Mouse (Mus musculus): ENCODE measurements around the gene Cd160. TPM values are rescaled to one million over a fixed set of nuclear protein-coding genes. Genes with fewer than 3 reads are reported as not detected.

The Cd160 gene
- not detected for total RNA-seq (2021)

- no peak for DNase-seq (ENCODE audit: low spot score in 2 of 2)
- intact Hi-C loops (cut with DNase I) = no loop called here
Observed at GRCm38 (mm10) chr3:96828984-96829383, at the start of gene Cd160, which contains the start of gene Pdzk1. TSS of gene Cd160 (minus strand) at chr3:96829351. TSS of gene Pdzk1 (plus strand) at chr3:96829284.

GRCm38 (mm10) chr3:96874808-96875571 lies 45.8 kb upstream of the Cd160 start:
- intact Hi-C loops (cut with DNase I) = no loop called here
- DNase-seq (ENCODE audit: low spot score in 2 of 2) = no peak

GRCm38 (mm10) chr3:96872501-96872900 lies 43.4 kb upstream of the Cd160 start:
- peak in 1 of 2 experiments; percentile 2 for DNase-seq (ENCODE audit: low spot score in 2 of 2)

GRCm38 (mm10) chr3:96871070-96871469 lies 41.9 kb upstream of the Cd160 start:
- peak in 1 of 2 experiments; percentile 21 for DNase-seq (ENCODE audit: low spot score in 2 of 2)
- intact Hi-C loops (cut with DNase I) = no loop called here

More at GRCm38 (mm10) chr3:96872501-96872900, 43.4 kb upstream of the Cd160 start:
- intact Hi-C loops (cut with DNase I) = no loop called here

GRCm38 (mm10) chr3:96870270-96870669 lies 41.1 kb upstream of the Cd160 start:
- DNase-seq (ENCODE audit: low spot score in 2 of 2) = no peak
- intact Hi-C loops (cut with DNase I) = no loop called here

- intact Hi-C loops (cut with DNase I) = no loop called here
- no peak for DNase-seq (ENCODE audit: low spot score in 2 of 2)
Observed at GRCm38 (mm10) chr3:96869091-96869490, 39.9 kb upstream of the Cd160 start.

GRCm38 (mm10) chr3:96868566-96868965 lies 39.4 kb upstream of the Cd160 start:
- intact Hi-C loops (cut with DNase I) = no loop called here
- no peak for DNase-seq (ENCODE audit: low spot score in 2 of 2)

- no peak for DNase-seq (ENCODE audit: low spot score in 2 of 2)
- intact Hi-C loops (cut with DNase I) = no loop called here
Observed at GRCm38 (mm10) chr3:96867863-96868262, 38.7 kb upstream of the Cd160 start.

GRCm38 (mm10) chr3:96860498-96860897 lies 31.3 kb upstream of the Cd160 start:
- intact Hi-C loops (cut with DNase I) = no loop called here
- DNase-seq (ENCODE audit: low spot score in 2 of 2) = no peak

- intact Hi-C loops (cut with DNase I) = no loop called here
- DNase-seq (ENCODE audit: low spot score in 2 of 2) = no peak
Observed at GRCm38 (mm10) chr3:96855833-96856232, 26.7 kb upstream of the Cd160 start.

GRCm38 (mm10) chr3:96854376-96854775 lies 25.2 kb upstream of the Cd160 start:
- intact Hi-C loops (cut with DNase I) = no loop called here
- no peak for DNase-seq (ENCODE audit: low spot score in 2 of 2)

- intact Hi-C loops (cut with DNase I) = no loop called here
- no peak for DNase-seq (ENCODE audit: low spot score in 2 of 2)
Observed at GRCm38 (mm10) chr3:96852561-96852960, 23.4 kb upstream of the Cd160 start.

- no peak for DNase-seq (ENCODE audit: low spot score in 2 of 2)
- intact Hi-C loops (cut with DNase I) = no loop called here
Observed at GRCm38 (mm10) chr3:96849168-96849727, 20.1 kb upstream of the Cd160 start.

- intact Hi-C loops (cut with DNase I) = no loop called here
- no peak for DNase-seq (ENCODE audit: low spot score in 2 of 2)
Observed at GRCm38 (mm10) chr3:96848470-96848869, 19.3 kb upstream of the Cd160 start.

GRCm38 (mm10) chr3:96847661-96848060 lies 18.5 kb upstream of the Cd160 start:
- DNase-seq (ENCODE audit: low spot score in 2 of 2) = no peak
- intact Hi-C loops (cut with DNase I) = no loop called here

GRCm38 (mm10) chr3:96846985-96847384 lies 17.8 kb upstream of the Cd160 start:
- intact Hi-C loops (cut with DNase I) = no loop called here
- DNase-seq (ENCODE audit: low spot score in 2 of 2) = no peak

GRCm38 (mm10) chr3:96845806-96846205 lies 16.7 kb upstream of the Cd160 start:
- intact Hi-C loops (cut with DNase I) = no loop called here
- DNase-seq (ENCODE audit: low spot score in 2 of 2) = no peak

- intact Hi-C loops (cut with DNase I) = no loop called here
- DNase-seq (ENCODE audit: low spot score in 2 of 2) = no peak
Observed at GRCm38 (mm10) chr3:96845191-96845590, 16.0 kb upstream of the Cd160 start.

GRCm38 (mm10) chr3:96838996-96839645 lies 10.0 kb upstream of the Cd160 start:
- intact Hi-C loops (cut with DNase I) = no loop called here

GRCm38 (mm10) chr3:96836414-96836813 lies 7.3 kb upstream of the Cd160 start:
- intact Hi-C loops (cut with DNase I) = no loop called here
- DNase-seq (ENCODE audit: low spot score in 2 of 2) = no peak

More at GRCm38 (mm10) chr3:96838996-96839645, 10.0 kb upstream of the Cd160 start:
- DNase-seq (ENCODE audit: low spot score in 2 of 2) = no peak

Measured in left cerebral cortex, postnatal 36 days (tissue).